Mouse (Mus musculus): ENCODE measurements at regions not wholly inside any gene's neighbourhood (a gene's known extent, or its start where the extent isn't known, plus 50 kb on each side); places are given as distances from the start of the nearest gene placed in this dataset.

DNA sequence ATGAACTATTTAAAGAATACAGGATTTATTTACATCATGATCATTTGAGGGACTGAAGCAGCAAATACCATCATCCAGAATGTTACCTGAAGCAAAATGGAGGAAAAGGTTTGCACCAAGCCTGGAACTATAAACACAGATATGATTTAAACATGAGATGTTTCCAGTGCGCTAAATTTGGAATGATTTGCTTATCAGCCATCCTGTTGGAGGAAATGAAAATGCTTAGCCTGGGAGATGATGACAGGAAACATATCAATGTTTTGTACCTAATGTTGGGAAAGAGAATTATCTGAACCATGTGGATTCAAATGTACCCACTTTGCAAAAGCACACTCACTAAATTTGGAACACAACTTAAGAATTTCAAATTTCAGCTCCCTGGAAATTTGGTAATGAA is 149.3 kb downstream of the Adgra3 start:
- H3K27me3 ChIP-seq: no peaks in the 10 kb centered on the region
- ATAC-seq (ENCODE audit: low FRiP score, low read depth): no peak
- no peaks in the 10 kb centered on the region for H3K36me3 ChIP-seq
- H3K4me1 ChIP-seq: no peaks in the 10 kb centered on the region
- H3K4me3 ChIP-seq: no peak overlapping the region
- no peak overlapping the region for H3K4me2 ChIP-seq (replicated peaks)
- no peaks in the 10 kb centered on the region for H3K9me3 ChIP-seq
- 96% methylated on average over 1 of the region's 1 CpGs for WGBS
- H3K9ac ChIP-seq (replicated peaks): no peak overlapping the region
- no peak overlapping the region for H3K27ac ChIP-seq (replicated peaks)

DNA sequence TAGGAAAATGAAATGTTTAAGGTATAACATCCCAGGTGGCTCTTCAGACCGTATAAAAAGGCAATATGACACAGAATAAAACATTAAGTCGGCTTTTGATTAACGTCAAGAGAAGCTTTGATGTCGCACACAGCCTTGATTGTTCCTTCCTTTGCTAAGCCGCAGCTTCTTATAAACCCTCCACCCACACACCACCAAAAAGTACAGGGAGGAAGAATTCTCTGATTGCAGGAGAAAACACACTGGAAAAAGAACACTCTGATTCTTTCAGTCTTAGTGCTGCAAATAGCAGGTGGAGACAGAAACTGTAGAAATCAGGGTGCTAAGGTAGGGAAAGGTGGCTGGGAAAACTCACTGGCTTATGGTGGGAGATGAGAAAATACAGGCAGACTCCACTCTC is 162.7 kb downstream of the Adgra3 start:
- Histone ChIP-seq H3K4me2 (replicated peaks) (no peak overlapping the region), H3K36me3 (no peaks in the 10 kb centered on the region), H3K4me1 (no peaks in the 10 kb centered on the region), H3K27me3 (no peaks in the 10 kb centered on the region), H3K9ac (replicated peaks) (no peak overlapping the region), H3K27ac (replicated peaks) (no peak overlapping the region), H3K4me3 (no peak overlapping the region), H3K9me3 (no peaks in the 10 kb centered on the region)
- 83% methylated on average over 5 of the region's 5 CpGs for WGBS
- no peak for ATAC-seq (ENCODE audit: low FRiP score, low read depth)

- H3K27me3 ChIP-seq: no peaks in the 10 kb centered on the region
- WGBS: 32% methylated on average over 2 of the region's 2 CpGs
- H3K36me3 ChIP-seq: no peaks in the 10 kb centered on the region
- no peaks in the 10 kb centered on the region for H3K9me3 ChIP-seq
- H3K4me2 ChIP-seq (replicated peaks): no peak overlapping the region
- no peak overlapping the region for H3K4me3 ChIP-seq
- peak; percentile 53; the same call in 1 of the 2 replicates for ATAC-seq (ENCODE audit: low FRiP score, low read depth)
- H3K9ac ChIP-seq (replicated peaks): no peak overlapping the region
- H3K4me1 ChIP-seq: peaks cover 10% of the 10 kb centered on the region
- no peak overlapping the region for H3K27ac ChIP-seq (replicated peaks)
Observed at GRCm38 (mm10) chr5:49880383-49880782, 178.4 kb downstream of the Adgra3 start.

DNA sequence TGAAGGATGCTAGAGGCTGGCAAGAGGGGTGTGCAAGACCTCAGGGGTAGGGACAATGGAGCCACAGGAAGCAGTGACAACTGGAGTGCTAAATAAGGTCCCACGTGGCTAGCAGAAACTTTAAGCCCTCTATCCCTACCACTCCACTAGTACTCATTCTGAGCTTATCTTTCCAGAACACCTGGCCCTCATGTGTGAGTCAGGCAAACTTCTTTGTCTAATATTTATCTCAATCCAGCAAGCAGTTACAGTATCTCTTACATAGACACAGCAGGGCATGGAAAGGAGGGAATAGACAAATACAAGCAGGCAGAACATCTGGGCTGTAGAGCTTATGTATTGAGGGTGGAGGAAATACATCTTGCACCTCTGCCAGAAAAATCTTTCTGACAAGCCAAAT is 182.6 kb downstream of the Adgra3 start:
- no peak overlapping the region for H3K9ac ChIP-seq (replicated peaks)
- H3K4me2 ChIP-seq (replicated peaks): no peak overlapping the region
- peak; percentile 47; the same call in 1 of the 2 replicates for ATAC-seq (ENCODE audit: low FRiP score, low read depth)
- H3K4me1 ChIP-seq: peaks cover 10% of the 10 kb centered on the region
- no peaks in the 10 kb centered on the region for H3K36me3 ChIP-seq
- H3K4me3 ChIP-seq: no peak overlapping the region
- H3K27me3 ChIP-seq: no peaks in the 10 kb centered on the region
- no peaks in the 10 kb centered on the region for H3K9me3 ChIP-seq
- H3K27ac ChIP-seq (replicated peaks): no peak overlapping the region
- 9% methylated on average over 1 of the region's 1 CpGs for WGBS

GRCm38 (mm10) chr5:49857202-49857601 is 201.6 kb downstream of the Adgra3 start:
- H3K9me3 ChIP-seq: no peaks in the 10 kb centered on the region
- H3K4me3 ChIP-seq: no peak overlapping the region
- H3K4me2 ChIP-seq (replicated peaks): no peak overlapping the region
- H3K27me3 ChIP-seq: no peaks in the 10 kb centered on the region
- H3K4me1 ChIP-seq: no peaks in the 10 kb centered on the region
- no peak overlapping the region for H3K27ac ChIP-seq (replicated peaks)
- no peaks in the 10 kb centered on the region for H3K36me3 ChIP-seq
- no peak overlapping the region for H3K9ac ChIP-seq (replicated peaks)
- ATAC-seq (ENCODE audit: low FRiP score, low read depth): no peak
- WGBS: 30% methylated on average over 1 of the region's 1 CpGs

DNA sequence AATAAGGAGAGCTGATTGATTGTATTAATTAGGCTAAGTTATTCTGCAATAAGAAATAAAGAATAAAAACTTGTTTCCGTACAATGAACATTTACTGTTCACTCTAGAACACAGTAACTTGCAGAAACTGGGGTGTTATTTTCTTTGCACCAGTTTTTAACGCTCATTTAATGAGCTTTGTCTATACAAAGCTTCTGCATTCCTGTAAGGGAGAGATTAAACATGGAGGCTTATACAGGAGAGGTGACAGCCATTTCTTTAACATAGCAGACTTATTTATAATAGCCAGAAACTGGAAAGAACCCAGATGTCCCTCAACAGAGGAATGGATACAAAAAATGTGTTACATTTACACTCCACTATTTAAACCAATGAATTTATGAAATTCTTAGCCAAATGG is 202.8 kb downstream of the Adgra3 start:
- no peaks in the 10 kb centered on the region for H3K27me3 ChIP-seq
- 81% methylated on average over 2 of the region's 2 CpGs for WGBS
- H3K4me2 ChIP-seq (replicated peaks): no peak overlapping the region
- H3K4me1 ChIP-seq: no peaks in the 10 kb centered on the region
- H3K4me3 ChIP-seq: no peak overlapping the region
- H3K27ac ChIP-seq (replicated peaks): no peak overlapping the region
- no peak for ATAC-seq (ENCODE audit: low FRiP score, low read depth)
- no peaks in the 10 kb centered on the region for H3K9me3 ChIP-seq
- no peaks in the 10 kb centered on the region for H3K36me3 ChIP-seq
- H3K9ac ChIP-seq (replicated peaks): no peak overlapping the region

DNA sequence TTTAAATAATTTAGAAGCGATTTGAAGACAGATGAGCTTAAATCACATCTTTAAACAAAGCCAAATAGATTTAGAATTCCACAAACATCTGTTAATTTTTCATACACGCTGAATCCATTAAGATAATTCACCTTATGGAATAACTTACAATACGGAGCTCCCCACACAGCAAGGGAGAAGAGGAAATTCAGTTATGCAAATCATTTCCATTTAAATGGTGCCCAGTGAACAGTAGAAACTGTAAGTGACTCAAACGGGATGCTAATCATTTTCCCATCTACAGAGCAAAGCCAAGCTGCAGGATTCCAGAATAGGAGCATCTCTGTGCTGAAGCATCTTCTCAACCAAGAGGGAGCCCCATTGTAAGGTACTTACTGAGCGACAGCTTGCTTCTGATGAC is 210.1 kb downstream of the Adgra3 start:
- Histone ChIP-seq H3K27me3 (no peaks in the 10 kb centered on the region), H3K9ac (replicated peaks) (no peak overlapping the region), H3K27ac (replicated peaks) (no peak overlapping the region), H3K4me3 (no peak overlapping the region), H3K4me2 (replicated peaks) (no peak overlapping the region), H3K4me1 (no peaks in the 10 kb centered on the region), H3K9me3 (no peaks in the 10 kb centered on the region), H3K36me3 (no peaks in the 10 kb centered on the region)
- ATAC-seq (ENCODE audit: low FRiP score, low read depth): no peak
- 62% methylated on average over 5 of the region's 5 CpGs for WGBS

- H3K27ac ChIP-seq (replicated peaks): no peak overlapping the region
- H3K36me3 ChIP-seq: no peaks in the 10 kb centered on the region
- H3K27me3 ChIP-seq: no peaks in the 10 kb centered on the region
- H3K9me3 ChIP-seq: no peaks in the 10 kb centered on the region
- no peak overlapping the region for H3K4me3 ChIP-seq
- no peaks in the 10 kb centered on the region for H3K4me1 ChIP-seq
- no peak for ATAC-seq (ENCODE audit: low FRiP score, low read depth)
- no peak overlapping the region for H3K4me2 ChIP-seq (replicated peaks)
- no peak overlapping the region for H3K9ac ChIP-seq (replicated peaks)
Observed at GRCm38 (mm10) chr5:49848174-49848573, 210.6 kb downstream of the Adgra3 start.

DNA sequence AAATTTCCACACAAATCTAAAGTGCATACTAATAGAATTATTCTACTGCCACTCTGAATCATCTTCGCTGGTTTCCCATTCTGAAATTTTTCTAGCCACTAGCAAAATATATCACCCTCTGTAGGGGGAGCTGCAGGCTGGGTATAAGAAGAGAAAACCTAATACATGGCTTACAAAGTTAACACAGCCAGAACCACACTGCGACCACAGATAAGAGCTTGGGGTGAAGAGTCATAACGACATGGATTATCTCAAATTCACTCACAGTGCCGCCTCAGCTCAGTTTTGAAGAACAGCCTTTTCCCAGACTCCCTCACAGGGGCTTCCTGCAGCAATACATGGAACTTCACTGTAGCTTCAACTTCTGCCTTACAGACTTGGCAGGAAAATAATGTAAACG is 240.0 kb downstream of the Adgra3 start:
- Histone ChIP-seq H3K36me3 (no peaks in the 10 kb centered on the region), H3K27me3 (no peaks in the 10 kb centered on the region), H3K9me3 (no peaks in the 10 kb centered on the region), H3K4me1 (no peaks in the 10 kb centered on the region), H3K4me3 (no peak overlapping the region), H3K9ac (replicated peaks) (no peak overlapping the region), H3K4me2 (replicated peaks) (no peak overlapping the region), H3K27ac (replicated peaks) (no peak overlapping the region)
- 82% methylated on average over 5 of the region's 5 CpGs for WGBS
- ATAC-seq (ENCODE audit: low FRiP score, low read depth): no peak

GRCm38 (mm10) chr5:49816751-49817150 is 242.1 kb downstream of the Adgra3 start:
- no peaks in the 10 kb centered on the region for H3K4me1 ChIP-seq
- no peaks in the 10 kb centered on the region for H3K9me3 ChIP-seq
- H3K27ac ChIP-seq (replicated peaks): no peak overlapping the region
- no peak overlapping the region for H3K4me2 ChIP-seq (replicated peaks)
- 80% methylated on average over 3 of the region's 3 CpGs for WGBS
- no peak overlapping the region for H3K9ac ChIP-seq (replicated peaks)
- no peaks in the 10 kb centered on the region for H3K36me3 ChIP-seq
- ATAC-seq (ENCODE audit: low FRiP score, low read depth): no peak
- H3K27me3 ChIP-seq: no peaks in the 10 kb centered on the region
- no peak overlapping the region for H3K4me3 ChIP-seq

DNA sequence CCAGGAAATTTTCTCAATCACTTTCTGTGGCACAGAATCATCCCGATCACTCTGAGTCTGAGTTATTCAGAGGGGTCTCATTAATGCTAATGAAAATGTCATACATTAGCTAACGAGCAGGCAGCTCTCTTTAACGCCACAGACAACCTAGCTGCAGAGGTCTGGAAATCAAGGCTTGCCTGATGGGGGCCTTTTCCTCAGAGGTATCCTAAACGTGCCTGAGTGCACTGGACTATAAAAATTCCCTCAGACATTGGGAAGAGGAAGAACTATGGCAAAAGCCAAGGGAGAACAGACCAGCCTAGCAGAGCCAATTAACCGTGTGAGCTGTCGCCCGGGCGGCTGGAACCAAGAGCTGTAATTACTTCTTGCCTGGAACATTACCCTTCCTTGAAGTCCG is 245.5 kb downstream of the Adgra3 start:
- Histone ChIP-seq H3K4me2 (replicated peaks) (no peak overlapping the region), H3K9ac (replicated peaks) (no peak overlapping the region), H3K36me3 (no peaks in the 10 kb centered on the region), H3K4me1 (no peaks in the 10 kb centered on the region), H3K27ac (replicated peaks) (no peak overlapping the region), H3K27me3 (no peaks in the 10 kb centered on the region), H3K9me3 (no peaks in the 10 kb centered on the region), H3K4me3 (no peak overlapping the region)
- WGBS: 73% methylated on average over 9 of the region's 9 CpGs
- ATAC-seq (ENCODE audit: low FRiP score, low read depth): no peak; the same call in 1 of the 2 replicates

- H3K27ac ChIP-seq (replicated peaks): no peak overlapping the region
- no peaks in the 10 kb centered on the region for H3K4me1 ChIP-seq
- H3K36me3 ChIP-seq: no peaks in the 10 kb centered on the region
- H3K9me3 ChIP-seq: no peaks in the 10 kb centered on the region
- H3K4me2 ChIP-seq (replicated peaks): no peak overlapping the region
- WGBS: 87% methylated on average over 11 of the region's 11 CpGs
- H3K4me3 ChIP-seq: no peak overlapping the region
- no peak for ATAC-seq (ENCODE audit: low FRiP score, low read depth)
- H3K9ac ChIP-seq (replicated peaks): no peak overlapping the region
- H3K27me3 ChIP-seq: no peaks in the 10 kb centered on the region
Observed at GRCm38 (mm10) chr5:49788494-49789160, 263.9 kb upstream of the Kcnip4 start.

DNA sequence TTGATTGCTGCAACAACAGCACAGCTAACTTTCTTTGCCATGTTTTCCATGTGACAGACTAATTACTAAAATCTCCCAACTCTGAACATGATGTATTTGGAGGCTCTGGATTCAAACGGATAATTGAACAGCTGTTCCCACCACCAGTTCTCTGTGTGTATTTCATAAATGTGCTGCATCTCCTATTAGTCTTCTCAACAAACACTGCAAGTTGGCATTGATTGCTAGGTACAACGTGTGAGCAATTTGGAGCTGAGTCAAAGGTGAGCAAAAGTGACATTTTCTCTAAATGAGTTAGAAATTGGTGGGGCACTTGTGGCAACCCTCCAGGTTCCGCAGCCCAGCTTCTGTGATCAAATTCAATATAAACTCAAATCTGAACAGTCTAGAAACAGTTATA is 259.0 kb upstream of the Kcnip4 start:
- 80% methylated on average over 3 of the region's 3 CpGs for WGBS

More for the DNA sequence above, 259.0 kb upstream of the Kcnip4 start:
- no peaks in the 10 kb centered on the region for H3K36me3 ChIP-seq
- no peaks in the 10 kb centered on the region for H3K9me3 ChIP-seq
- H3K4me2 ChIP-seq (replicated peaks): no peak overlapping the region
- no peaks in the 10 kb centered on the region for H3K27me3 ChIP-seq
- no peaks in the 10 kb centered on the region for H3K4me1 ChIP-seq
- no peak overlapping the region for H3K4me3 ChIP-seq
- H3K27ac ChIP-seq (replicated peaks): no peak overlapping the region
- no peak overlapping the region for H3K9ac ChIP-seq (replicated peaks)
- no peak for ATAC-seq (ENCODE audit: low FRiP score, low read depth)
